Mouse (Mus musculus) hindbrain, embryonic 11.5 days (tissue): ENCODE results near the gene Il17re. TPM values are rescaled to one million over a fixed set of nuclear protein-coding genes. Genes with fewer than 3 reads are reported as not detected.

Source experiments
- ATAC-seq: fragments of 200-750 bp; cut with Nextera tagmentation; 2 replicates; pipeline ENCODE4 v1.8.0; 2017; ENCODE audit warnings: mild to moderate bottlenecking, moderate TSS enrichment, moderate library complexity; ENCODE audit not compliant: low FRiP score
- DNase-seq: peaks from one replicate; pipeline ENCODE4 v3.0.0-alpha.2; 2015; ENCODE audit warnings: low spot score
- H3K27ac ChIP-seq: fragments of 300-500 bp; sonication (generic); 2 replicates; pipeline ENCODE4 v1.5.1; 2014; ENCODE audit warnings: mild to moderate bottlenecking, low read depth, low read length
- H3K27me3 ChIP-seq: fragments of 300-500 bp; sonication (generic); 2 replicates; pipeline ENCODE4 v1.6.1; 2014; ENCODE audit warnings: mild to moderate bottlenecking, low read length, moderate library complexity, mixed read lengths; ENCODE audit not compliant: control insufficient read depth, insufficient read depth
- H3K36me3 ChIP-seq: fragments of 300-500 bp; sonication (generic); 2 replicates; pipeline ENCODE4 v1.6.1; 2014; ENCODE audit warnings: mild to moderate bottlenecking, low read length, moderate library complexity, mixed read lengths; ENCODE audit not compliant: control insufficient read depth, insufficient read depth
- H3K4me1 ChIP-seq: fragments of 300-500 bp; sonication (generic); replicated peaks from 2 replicates; pipeline ENCODE4 v1.6.1; 2014; ENCODE audit warnings: low read length, mixed read lengths; ENCODE audit not compliant: control insufficient read depth, insufficient read depth
- H3K4me2 ChIP-seq: fragments of 300-500 bp; sonication (generic); replicated peaks from 2 replicates; pipeline ENCODE4 v1.6.1; 2014; ENCODE audit warnings: mild to moderate bottlenecking, low read depth, low read length
- H3K4me3 ChIP-seq: fragments of 300-500 bp; sonication (generic); 2 replicates; pipeline ENCODE4 v1.5.1; 2014; ENCODE audit warnings: low read depth, low read length
- H3K9ac ChIP-seq: fragments of 300-500 bp; sonication (generic); 2 replicates; pipeline ENCODE4 v1.6.1; 2014; ENCODE audit warnings: low read depth, low read length
- H3K9me3 ChIP-seq: fragments of 300-500 bp; sonication (generic); 2 replicates; pipeline ENCODE4 v1.6.1; 2016; ENCODE audit warnings: low read length; ENCODE audit not compliant: control insufficient read depth
- WGBS: fragments of 180-500 bp; shearing (Covaris S2); extraction: QIAGEN DNeasy Blood & Tissue Kit; methylation state at CpG from one replicate; pipeline ENCODE4 v1.1.7; 2014; 5-methylcytosine and 5-hydroxymethylcytosine counted together
- polyA plus RNA-seq: library from polyadenylated mRNA; unstranded; fragments of >200 nt; fragmentation: Nextera tagmentation; extraction: Ambion mirVana; gene quantifications from 2 replicates; pipeline ENCODE4 v1.2.1, GENCODE M21; 2014

Gene Il17re
- polyA plus RNA-seq, 1 experiment from 2014 or later = 0.88 TPM

DNA sequence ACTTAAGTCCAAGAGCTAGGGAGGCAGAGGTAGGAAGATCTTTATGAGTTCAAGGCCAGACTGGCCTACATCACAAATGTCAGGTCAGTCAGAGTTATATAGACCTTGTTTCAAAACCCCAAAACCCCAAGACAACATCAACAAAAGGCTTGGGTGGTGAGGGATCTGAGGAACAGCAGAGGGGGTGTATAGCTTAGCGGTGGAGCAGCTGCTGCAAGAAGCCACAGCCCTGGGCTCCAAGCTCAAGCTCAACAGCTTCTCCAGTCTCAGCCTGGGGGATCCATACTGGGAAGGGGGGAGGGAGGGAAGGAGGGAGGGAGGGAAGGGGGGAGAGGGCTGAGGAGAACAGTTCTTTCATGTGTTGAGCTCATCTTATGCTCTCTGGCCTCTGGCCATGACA is 47.4 kb downstream of the Il17re start:
- ATAC-seq (no peak), DNase-seq (no peak)
- Histone ChIP-seq H3K4me3 (no peak overlapping the region), H3K9ac (no peak overlapping the region), H3K9me3 (no peaks in the 10 kb centered on the region), H3K4me1 (no peaks in the 10 kb centered on the region), H3K27ac (no peak overlapping the region), H3K36me3 (no peaks in the 10 kb centered on the region), H3K4me2 (no peak overlapping the region), H3K27me3 (no peaks in the 10 kb centered on the region)
- WGBS = 73% methylated on average over 1 of the region's 1 CpGs

DNA sequence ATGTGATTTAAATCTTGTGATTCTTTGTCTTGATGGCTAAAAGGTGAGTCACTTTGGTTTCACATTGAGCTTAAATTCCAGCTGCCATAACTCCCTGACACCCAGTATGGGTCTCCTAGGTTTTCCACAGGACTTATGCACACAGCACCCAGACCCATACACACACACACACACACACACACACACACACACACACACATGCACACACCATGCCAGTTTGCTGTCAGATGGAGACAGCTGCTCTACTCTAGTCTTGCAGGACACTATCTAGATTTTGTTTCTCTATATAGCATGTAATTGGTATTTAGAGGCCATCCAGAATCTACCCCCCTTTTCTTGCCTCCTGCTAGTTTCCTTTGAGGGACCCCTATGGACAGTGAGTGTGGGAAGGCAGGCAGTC is 48.8 kb downstream of the Il17re start:
- H3K9me3 ChIP-seq = no peaks in the 10 kb centered on the region
- DNase-seq (no peak), ATAC-seq (no peak)
- no peaks in the 10 kb centered on the region for H3K27me3 ChIP-seq
- H3K36me3 ChIP-seq = no peaks in the 10 kb centered on the region
- H3K27ac ChIP-seq = no peak overlapping the region
- no peak overlapping the region for H3K9ac ChIP-seq
- H3K4me1 ChIP-seq = no peaks in the 10 kb centered on the region
- no peak overlapping the region for H3K4me3 ChIP-seq
- no peak overlapping the region for H3K4me2 ChIP-seq

DNA sequence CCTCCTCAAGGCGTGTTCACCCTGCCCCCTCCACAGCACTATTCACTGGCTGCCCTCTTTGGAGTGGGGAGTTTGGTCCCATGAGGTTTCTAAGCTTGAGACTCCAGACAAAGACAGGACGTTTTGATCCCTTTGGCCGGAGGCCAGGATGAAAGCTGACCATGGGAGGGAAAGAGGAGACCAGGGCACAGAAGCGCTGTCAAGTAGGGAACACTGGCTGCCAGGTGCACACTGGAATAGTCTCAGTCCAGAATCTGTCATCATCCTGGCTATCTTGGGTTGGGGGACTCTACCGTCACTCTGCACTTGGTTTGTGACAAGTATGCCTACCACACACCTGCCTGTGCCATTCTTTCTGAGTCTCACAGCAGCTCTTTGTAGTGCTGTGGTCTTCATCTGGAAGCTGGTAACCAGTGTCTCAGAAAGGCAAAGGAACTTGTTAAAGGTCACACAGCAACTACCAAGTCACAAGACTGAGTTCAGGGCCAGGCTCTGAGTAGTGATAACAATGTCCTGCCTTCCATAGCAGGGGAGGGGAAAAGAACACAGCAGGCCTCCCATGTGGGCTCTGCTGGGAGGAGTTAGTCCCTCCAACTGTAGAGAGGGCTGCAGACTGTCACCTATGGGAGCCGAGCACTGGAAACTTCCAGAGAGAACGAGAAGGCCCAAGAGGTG is 50.1 kb downstream of the Il17re start:
- Histone ChIP-seq H3K27ac (no peak overlapping the region), H3K4me2 (no peak overlapping the region), H3K4me3 (no peak overlapping the region), H3K4me1 (no peaks in the 10 kb centered on the region), H3K27me3 (no peaks in the 10 kb centered on the region), H3K36me3 (no peaks in the 10 kb centered on the region), H3K9ac (no peak overlapping the region), H3K9me3 (no peaks in the 10 kb centered on the region)
- WGBS = 69% methylated on average over 7 of the region's 7 CpGs
- ATAC-seq = no peak
- no peak for DNase-seq

DNA sequence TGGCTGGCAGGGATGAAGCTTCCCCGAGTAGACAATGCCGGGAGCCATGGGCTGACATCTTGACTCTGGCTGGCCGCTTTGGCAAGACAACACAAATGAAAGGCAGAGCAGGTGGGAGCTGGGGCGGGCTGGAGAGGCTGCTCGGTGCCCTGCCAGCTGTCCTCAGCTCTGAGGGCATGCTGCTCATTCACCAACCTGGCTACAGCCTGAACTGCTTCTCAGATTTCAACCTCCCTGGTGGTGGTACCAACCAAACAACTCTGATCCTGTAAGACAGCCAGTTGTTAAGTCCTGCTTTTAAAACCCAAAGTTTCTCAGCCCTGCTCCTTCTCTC is 50.6 kb downstream of the Il17re start:
- 40% methylated on average over 5 of the region's 5 CpGs for WGBS
- no peak for ATAC-seq

DNA sequence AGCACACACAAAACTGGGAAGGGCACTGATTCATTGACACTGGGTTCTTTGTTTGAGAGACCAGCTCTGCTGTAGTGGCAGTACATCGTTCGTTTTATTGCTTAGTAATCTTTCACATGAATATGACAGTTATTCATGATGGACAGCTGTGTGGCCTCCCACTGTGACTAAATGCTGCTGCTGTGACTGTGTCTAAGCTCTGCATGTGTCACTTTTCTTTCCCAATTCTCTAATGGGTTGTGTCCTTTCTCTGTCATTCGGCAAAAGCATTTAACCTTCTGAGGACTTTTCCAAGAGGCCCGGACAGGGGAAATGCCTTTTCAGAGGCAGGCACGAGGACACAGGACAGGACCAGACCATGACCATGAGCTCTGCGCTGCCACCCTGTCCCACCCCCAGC is 55.7 kb downstream of the Il17re start:
- H3K36me3 ChIP-seq = peaks cover 15% of the 10 kb centered on the region; the same call in 1 of the 2 replicates

More for the DNA sequence above, 50.6 kb downstream of the Il17re start:
- Histone ChIP-seq H3K36me3 (no peaks in the 10 kb centered on the region), H3K4me3 (no peak overlapping the region), H3K9ac (no peak overlapping the region), H3K9me3 (no peaks in the 10 kb centered on the region), H3K4me2 (no peak overlapping the region), H3K4me1 (no peaks in the 10 kb centered on the region), H3K27me3 (no peaks in the 10 kb centered on the region), H3K27ac (no peak overlapping the region)
- DNase-seq = no peak

DNA sequence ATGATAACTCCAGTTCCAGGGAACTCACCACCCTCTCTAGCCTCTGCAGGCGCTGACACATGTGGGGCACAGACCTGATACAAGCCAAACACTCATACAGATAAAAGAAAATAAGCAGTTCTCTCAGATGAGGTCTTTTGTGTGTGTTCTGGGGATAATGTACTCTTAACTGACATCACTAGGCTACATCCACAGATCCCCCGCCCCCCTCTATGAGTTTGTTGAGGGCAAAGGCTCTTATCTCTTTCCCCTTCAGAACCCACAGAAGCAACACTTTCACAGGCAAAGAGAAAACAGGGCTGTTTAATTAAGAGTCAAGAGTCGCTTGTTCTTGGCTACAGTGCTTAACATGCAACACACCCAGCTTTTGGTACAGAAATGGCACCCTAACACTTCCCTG is 56.3 kb downstream of the Il17re start:
- no peaks in the 10 kb centered on the region for H3K27me3 ChIP-seq
- H3K36me3 ChIP-seq = peaks cover 15% of the 10 kb centered on the region; the same call in 1 of the 2 replicates
- H3K4me1 ChIP-seq = no peaks in the 10 kb centered on the region
- no peak for ATAC-seq
- no peak overlapping the region for H3K4me3 ChIP-seq
- H3K27ac ChIP-seq = no peak overlapping the region
- no peak for DNase-seq
- 96% methylated on average over 3 of the region's 3 CpGs for WGBS
- no peak overlapping the region for H3K9ac ChIP-seq
- H3K9me3 ChIP-seq = no peaks in the 10 kb centered on the region
- no peak overlapping the region for H3K4me2 ChIP-seq

More for the DNA sequence above, 55.7 kb downstream of the Il17re start:
- H3K9ac ChIP-seq = no peak overlapping the region
- no peak overlapping the region for H3K27ac ChIP-seq
- no peaks in the 10 kb centered on the region for H3K27me3 ChIP-seq
- no peak overlapping the region for H3K4me3 ChIP-seq
- ATAC-seq = no peak
- H3K4me2 ChIP-seq = no peak overlapping the region
- H3K9me3 ChIP-seq = no peaks in the 10 kb centered on the region
- DNase-seq = no peak
- no peaks in the 10 kb centered on the region for H3K4me1 ChIP-seq
- WGBS = 91% methylated on average over 6 of the region's 6 CpGs

DNA sequence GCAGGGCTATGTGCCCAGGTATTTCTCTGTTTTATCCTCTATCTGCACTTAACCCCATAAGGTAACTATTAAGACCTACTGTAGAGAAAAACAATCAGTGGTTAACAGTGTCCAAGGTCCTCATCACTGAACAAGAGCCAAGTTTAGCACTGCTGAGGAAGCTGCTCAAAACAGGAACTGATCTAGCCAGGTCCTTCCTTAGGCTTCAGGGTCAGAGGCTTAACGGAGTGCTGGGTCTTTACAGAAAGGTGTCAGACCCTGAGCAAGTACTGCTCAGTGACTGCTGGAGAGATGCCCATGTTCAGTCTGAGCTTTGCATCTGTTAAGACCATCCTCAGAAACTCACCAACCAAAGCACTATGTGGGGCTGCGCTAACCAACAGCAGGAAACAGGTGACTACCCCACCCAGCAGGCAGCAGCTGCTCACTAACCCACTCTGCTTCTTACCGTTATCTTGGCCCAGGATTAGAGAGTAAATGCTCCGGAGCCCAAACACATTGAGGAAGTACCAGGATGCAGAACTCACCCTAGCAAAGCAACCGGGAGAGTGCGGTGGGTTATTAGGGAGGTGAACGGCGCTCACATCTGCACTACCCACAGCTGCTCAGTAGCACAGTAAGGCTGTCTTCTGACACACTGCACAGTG is 59.3 kb downstream of the Il17re start:
- Histone ChIP-seq H3K4me2 (no peak overlapping the region), H3K27me3 (no peaks in the 10 kb centered on the region), H3K9ac (no peak overlapping the region), H3K36me3 (peaks cover 18% of the 10 kb centered on the region; the same call in 1 of the 2 replicates), H3K4me1 (no peaks in the 10 kb centered on the region), H3K4me3 (no peak overlapping the region), H3K27ac (no peak overlapping the region), H3K9me3 (no peaks in the 10 kb centered on the region)
- 95% methylated on average over 8 of the region's 8 CpGs for WGBS
- no peak for DNase-seq
- ATAC-seq = no peak

Other genes with a start within 250 kb of the Il17re start
- 44.7 and 46.8 TPM in 2 replicates for gene Mtmr14, start 220.6 kb upstream of the Il17re start, polyA plus RNA-seq
- 0.24 and 0.29 TPM in 2 replicates for gene Cpne9, start 176.2 kb upstream of the Il17re start, polyA plus RNA-seq
- 19.4 and 22.0 TPM in 2 replicates for gene Brpf1, start 151.3 kb upstream of the Il17re start, polyA plus RNA-seq
- gene Ogg1, start 131.5 kb upstream of the Il17re start, polyA plus RNA-seq = 10.5 and 10.6 TPM in 2 replicates
- gene Camk1, start 114.5 kb upstream of the Il17re start, polyA plus RNA-seq = 56.3 and 57.7 TPM in 2 replicates
- gene Tada3, start 80.6 kb upstream of the Il17re start, polyA plus RNA-seq = 56.3 and 60.2 TPM in 2 replicates
- gene Arpc4, start 80.4 kb upstream of the Il17re start, polyA plus RNA-seq = 208 and 210 TPM in 2 replicates
- 4.1 and 4.2 TPM in 2 replicates for gene Ttll3, start 69.2 kb upstream of the Il17re start, polyA plus RNA-seq
- gene Rpusd3, start 39.1 kb upstream of the Il17re start, polyA plus RNA-seq = 23.0 and 26.3 TPM in 2 replicates
- gene Cidec, start 22.7 kb upstream of the Il17re start, polyA plus RNA-seq = not detected in 2 replicates
- 75.1 and 79.7 TPM in 2 replicates for gene Jagn1, start 15.9 kb upstream of the Il17re start, polyA plus RNA-seq
- 2.7 and 3.2 TPM in 2 replicates for gene Il17rc, start 12.9 kb downstream of the Il17re start, polyA plus RNA-seq
- gene Creld1, start 24.8 kb downstream of the Il17re start, polyA plus RNA-seq = 29.6 and 32.6 TPM in 2 replicates
- gene Prrt3, start 43.4 kb downstream of the Il17re start, polyA plus RNA-seq = 0.73 and 0.77 TPM in 2 replicates
- 90.5 and 90.7 TPM in 2 replicates for gene Emc3, start 73.2 kb downstream of the Il17re start, polyA plus RNA-seq
- 10.8 and 14.3 TPM in 2 replicates for gene Fancd2, start 73.2 kb downstream of the Il17re start, polyA plus RNA-seq
- 0.45 TPM in 1 of 2 replicates, not detected in the other for gene Fancd2os, start 142.2 kb downstream of the Il17re start, polyA plus RNA-seq
- gene Brk1, start 146.3 kb downstream of the Il17re start, polyA plus RNA-seq = 221 and 224 TPM in 2 replicates
- gene Vhl, start 165.5 kb downstream of the Il17re start, polyA plus RNA-seq = 63.0 and 64.4 TPM in 2 replicates
- gene Irak2, start 180.0 kb downstream of the Il17re start, polyA plus RNA-seq = 1.6 and 1.9 TPM in 2 replicates
- 1.1 and 1.2 TPM in 2 replicates for gene Tatdn2, start 238.6 kb downstream of the Il17re start, polyA plus RNA-seq